Mouse (Mus musculus): ENCODE measurements around the gene Tmsb10.

- no peak for TF ChIP-seq CTCF (IDR thresholded peaks at IDR 0.05)
- TF ChIP-seq POLR2A (IDR thresholded peaks at IDR 0.05; ENCODE audit: insufficient read depth, low read depth, low read length), result no peak
Measured at GRCm38 (mm10) chr6:72958662-72959071, at the start of gene Tmsb10.

Data from heart, adult 2 months (tissue).